Mouse (Mus musculus) gastrocnemius, adult 8-10 months (tissue): Measurements from ENCODE around the gene Gxylt1. TPM values are rescaled to one million over a fixed set of nuclear protein-coding genes. Genes with fewer than 3 reads are reported as not detected.
A peak's percentile ranks its signal among the peaks of the same experiment; 100 is the strongest.
"Not testable (repeated sequence)": the region's sequence is repeated elsewhere in the genome, so short reads cannot be mapped to it uniquely, and the experiment has no call there.

Source experiments
- DNase-seq, 2 experiments: peaks; one replicate each; pipeline ENCODE4 v3.0.0; 2022; ENCODE audit warnings: low spot score in 2 of 2
- total RNA-seq, 4 experiments: library from RNA; stranded (reverse); gene quantifications; 2 replicates each; pipeline ENCODE4 v1.2.4; 2022

Gene Gxylt1
- total RNA-seq, result 1 to 10 TPM; 5.0 to 7.5 (median 6.5) TPM

DNA sequence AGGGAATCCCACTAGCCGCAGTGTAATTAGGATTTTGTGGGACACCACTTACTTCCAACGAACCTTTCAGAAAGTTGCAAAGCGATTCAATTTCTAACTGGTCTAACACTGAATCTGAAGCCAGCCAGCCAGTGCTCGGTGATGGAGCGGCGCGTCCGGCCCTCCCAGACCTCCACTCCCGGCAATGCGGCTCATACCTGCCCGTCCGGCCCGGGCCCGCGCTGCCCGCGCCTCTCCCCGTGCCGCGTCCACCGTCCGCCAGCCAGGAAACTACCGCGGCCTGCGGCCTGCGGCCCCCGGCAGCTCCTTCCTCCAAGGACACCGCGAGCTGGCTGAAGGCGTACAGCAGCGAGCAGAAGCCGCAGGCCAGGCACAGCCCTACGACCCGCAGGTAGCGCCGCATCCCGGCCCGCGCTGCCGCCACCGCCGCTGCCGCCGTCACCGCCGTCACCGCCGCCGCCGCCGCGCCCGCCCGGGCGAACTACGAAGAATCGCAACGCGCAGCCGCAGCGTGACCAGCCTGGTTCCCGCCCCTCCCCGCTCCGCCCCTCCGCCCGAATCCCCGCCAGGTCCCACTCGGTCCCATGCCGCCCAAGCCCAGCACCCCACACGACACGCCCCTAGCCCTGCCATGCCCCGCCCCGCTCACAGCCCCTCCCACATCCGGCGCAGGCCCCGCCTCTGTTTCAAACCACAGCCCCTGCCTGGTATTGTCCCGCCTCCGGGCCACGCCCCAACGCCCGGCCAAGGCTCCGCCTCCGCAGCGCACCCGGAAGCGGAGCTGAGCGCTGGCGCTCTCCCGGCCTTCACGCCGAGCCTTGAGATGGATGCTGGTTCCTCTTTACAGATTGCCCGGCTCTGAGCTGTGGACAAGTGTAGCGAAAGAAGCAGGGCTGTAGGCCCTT lies at the start of gene Gxylt1:
TSS of gene Gxylt1 (minus strand) at position 501 of the 905 bp plus-strand sequence.
- DNase-seq, result peak; percentile 99 to 100

GRCm38 (mm10) chr15:93318781-93319180 lies 43.8 kb upstream of the Gxylt1 start:
- no peak for DNase-seq

DNA sequence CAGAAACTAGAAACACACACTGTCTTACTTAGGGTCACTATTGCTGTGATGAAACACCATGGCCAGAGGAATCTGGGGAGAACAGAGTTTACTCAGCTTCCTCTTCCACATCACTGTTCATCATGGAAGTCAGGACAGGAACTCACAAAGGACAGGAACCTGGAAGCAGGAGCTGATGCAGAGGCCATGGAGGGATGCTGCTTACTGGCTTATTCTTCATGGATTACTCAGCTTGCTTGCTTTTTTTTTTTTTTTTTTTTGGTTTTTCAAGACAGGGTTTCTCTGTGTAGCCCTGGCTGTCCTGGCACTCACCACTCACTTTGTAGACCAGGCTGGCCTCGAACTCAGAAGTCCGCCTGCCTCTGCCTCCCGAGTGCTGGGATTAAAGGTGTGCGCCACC lies 35.3 kb upstream of the Gxylt1 start:
- DNase-seq, result not testable (repeated sequence)

- no peak for DNase-seq
These were observed 23.2 kb upstream of the Gxylt1 start for GRCm38 (mm10) chr15:93298197-93298596.

- no peak for DNase-seq
These were observed 19.5 kb upstream of the Gxylt1 start for GRCm38 (mm10) chr15:93294483-93294882.

DNA sequence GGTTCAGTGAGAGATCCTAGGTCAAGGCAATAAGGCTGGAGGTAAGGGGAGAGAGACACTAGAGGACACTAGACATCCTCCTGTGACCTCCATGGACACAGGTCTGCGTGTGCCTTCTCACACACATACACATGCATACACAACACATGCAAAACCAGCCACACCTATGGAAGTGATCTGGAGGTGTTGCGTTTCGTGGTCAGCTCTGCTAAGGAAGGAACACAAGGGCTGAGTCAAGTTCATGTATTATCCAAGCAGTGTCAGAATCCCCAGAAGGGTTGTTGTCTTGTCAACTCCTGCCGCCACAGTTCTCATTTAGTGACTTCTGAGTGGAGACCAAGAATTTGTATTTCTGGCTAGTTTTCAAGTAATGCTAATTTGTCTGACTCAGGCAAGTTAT lies 13.3 kb upstream of the Gxylt1 start:
- DNase-seq, result no peak

- no peak for DNase-seq
These were observed 12.6 kb upstream of the Gxylt1 start for GRCm38 (mm10) chr15:93287628-93288027.

DNA sequence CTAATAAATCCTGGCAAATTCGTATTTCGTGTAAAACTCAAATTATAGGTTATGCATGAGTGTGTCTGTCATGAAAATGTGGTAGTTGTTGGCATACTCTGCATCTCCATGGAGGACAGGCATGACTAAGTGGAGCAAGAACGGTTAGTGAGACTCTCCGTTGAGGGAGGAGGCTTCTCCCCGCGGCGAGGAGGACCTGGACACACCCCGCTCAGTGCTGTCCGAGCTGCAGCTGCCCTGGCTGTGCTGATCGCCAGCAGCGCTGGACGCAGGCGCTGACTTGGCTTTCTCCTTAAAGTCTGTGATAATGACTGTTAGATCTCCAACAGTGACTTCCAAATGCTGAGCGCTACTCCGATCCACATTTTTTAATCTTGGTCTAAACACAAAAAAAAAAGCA lies 10.3 kb upstream of the Gxylt1 start:
- DNase-seq, result peak in 1 of 2 experiments; percentile 12

DNA sequence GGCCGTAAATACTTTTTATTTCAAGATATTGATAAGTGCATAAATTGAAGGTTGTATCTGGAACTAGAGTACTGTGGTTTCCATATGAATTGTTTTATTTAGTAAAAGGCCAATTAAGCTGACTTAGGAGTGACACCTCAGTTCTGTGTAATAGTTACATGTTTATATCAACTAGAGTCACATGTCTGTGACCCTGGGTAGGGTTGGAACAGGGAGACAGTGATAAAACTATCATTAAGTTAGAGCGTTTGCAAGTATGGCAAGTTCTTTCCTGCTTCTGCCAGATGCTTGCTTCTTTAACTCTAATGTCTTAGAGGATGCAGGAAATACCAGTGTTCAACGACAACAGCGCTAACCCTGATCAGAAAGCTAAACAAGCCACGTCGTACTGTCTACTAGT lies 9.3 kb upstream of the Gxylt1 start:
- DNase-seq, result no peak

GRCm38 (mm10) chr15:93283349-93283748 lies 8.4 kb upstream of the Gxylt1 start:
- DNase-seq, result no peak

- DNase-seq, result no peak
These were observed 1.3 kb upstream of the Gxylt1 start for GRCm38 (mm10) chr15:93276276-93276675.

GRCm38 (mm10) chr15:93275623-93276022 lies 644 bp upstream of the Gxylt1 start:
- DNase-seq, result no peak

DNA sequence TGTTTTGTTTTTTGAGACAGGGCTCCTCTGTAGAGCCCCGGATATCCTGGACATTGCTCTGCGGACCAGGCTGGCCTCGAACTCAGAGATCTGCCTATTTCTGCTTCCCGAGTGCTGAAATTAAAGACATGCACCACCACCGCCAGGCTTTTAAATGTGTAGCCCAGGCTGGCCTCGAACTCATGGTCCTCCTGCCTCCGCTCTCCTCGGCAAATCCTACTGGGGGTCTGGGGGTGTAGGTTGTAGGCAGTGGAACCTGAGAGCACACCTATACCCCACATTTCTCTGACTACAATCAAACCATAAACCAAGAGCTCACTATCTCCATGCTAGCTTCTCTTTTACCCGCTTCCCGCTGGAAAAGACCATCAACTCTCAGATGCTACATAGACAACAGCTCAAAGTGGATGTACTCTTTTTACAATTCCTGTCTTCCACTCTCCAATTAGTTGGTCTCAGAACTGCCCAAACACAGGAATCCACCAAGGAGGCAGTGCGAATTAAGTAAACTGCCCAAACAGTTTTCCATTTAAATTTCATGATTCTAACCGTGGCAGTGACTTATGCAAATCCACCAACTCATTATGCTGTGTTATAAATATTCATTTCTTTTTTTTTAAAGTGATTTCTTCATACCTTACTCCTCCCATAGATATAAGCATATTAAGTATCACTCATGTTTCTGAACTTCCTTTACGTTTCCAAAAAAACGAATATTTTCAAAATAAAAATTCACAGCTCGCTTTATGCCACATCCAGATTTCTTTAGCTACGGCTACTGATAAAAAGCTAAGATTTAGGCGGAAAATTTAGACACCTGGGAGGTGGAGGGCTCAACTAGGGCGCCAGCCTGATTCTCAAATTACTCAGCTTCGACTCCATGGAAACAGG lies 946 bp downstream of the Gxylt1 start:
- no peak for DNase-seq

- no peak for DNase-seq
These were observed 2.0 kb downstream of the Gxylt1 start for GRCm38 (mm10) chr15:93272948-93273347.

GRCm38 (mm10) chr15:93270289-93270855 lies 4.6 kb downstream of the Gxylt1 start:
- DNase-seq, result no peak

GRCm38 (mm10) chr15:93269572-93269971 lies 5.4 kb downstream of the Gxylt1 start:
- no peak for DNase-seq

- no peak for DNase-seq
These were observed 7.0 kb downstream of the Gxylt1 start for GRCm38 (mm10) chr15:93268001-93268400.

GRCm38 (mm10) chr15:93267479-93267878 lies 7.5 kb downstream of the Gxylt1 start:
- DNase-seq, result no peak

- no peak for DNase-seq
These were observed 8.6 kb downstream of the Gxylt1 start for GRCm38 (mm10) chr15:93266361-93266760.

DNA sequence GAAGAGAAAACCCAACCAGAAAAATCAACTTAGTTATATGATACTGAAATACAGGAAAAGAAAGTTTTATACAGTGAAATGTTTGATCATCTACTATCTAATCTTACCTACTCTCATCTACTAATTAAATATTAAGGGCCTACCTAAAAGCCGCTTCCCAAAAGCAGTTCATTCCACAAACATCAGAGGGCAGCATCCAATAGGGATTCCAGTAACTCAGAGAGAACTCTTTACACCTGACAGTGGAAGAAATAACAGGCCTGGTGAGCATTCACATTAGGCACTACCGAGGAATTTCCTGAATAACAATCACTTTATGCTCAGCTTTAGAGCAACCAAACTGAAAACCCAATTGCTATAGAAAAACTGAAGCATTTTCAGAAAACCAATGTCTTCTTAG lies 9.3 kb downstream of the Gxylt1 start:
- DNase-seq, result no peak

GRCm38 (mm10) chr15:93265231-93265630 lies 9.7 kb downstream of the Gxylt1 start:
- DNase-seq, result no peak

- DNase-seq, result no peak
These were observed 10.8 kb downstream of the Gxylt1 start for GRCm38 (mm10) chr15:93264221-93264620.
